Mouse (Mus musculus) T-helper 2 cell (primary cell): ENCODE measurements at regions not wholly inside any gene's neighbourhood (a gene's known extent, or its start where the extent isn't known, plus 50 kb on each side); places are given as distances from the start of the nearest gene placed in this dataset.

Experiments
- in situ Hi-C: fragments of 300-600 bp; cut with MboI, MseI; formaldehyde crosslinking; loops from one replicate; pipeline ENCODE4 v1.15.1; 2025; ENCODE audit warnings: high pct_unique_total_duplicates

- in situ Hi-C loops, result loop anchor here (5.0 kb wide), 1 partner anchor 370 kb away; no protein-coding TSS in a partner anchor
These were observed 164.1 kb upstream of the Ccdc122 start for GRCm38 (mm10) chr14:76872510-76872909.

GRCm38 (mm10) chr14:76868831-76869230 lies 167.7 kb upstream of the Ccdc122 start:
- in situ Hi-C loops, result no loop called here

- in situ Hi-C loops, result no loop called here
These were observed 168.4 kb upstream of the Ccdc122 start for GRCm38 (mm10) chr14:76868131-76868530.

GRCm38 (mm10) chr14:76864664-76865063 lies 171.9 kb upstream of the Ccdc122 start:
- in situ Hi-C loops, result no loop called here

GRCm38 (mm10) chr14:76863035-76863706 lies 173.4 kb upstream of the Ccdc122 start:
- in situ Hi-C loops, result no loop called here

- in situ Hi-C loops, result no loop called here
These were observed 178.2 kb upstream of the Ccdc122 start for GRCm38 (mm10) chr14:76858396-76858795.

- in situ Hi-C loops, result no loop called here
These were observed 179.3 kb upstream of the Ccdc122 start for GRCm38 (mm10) chr14:76857196-76857773.

- in situ Hi-C loops, result no loop called here
These were observed 180.0 kb upstream of the Ccdc122 start for GRCm38 (mm10) chr14:76856591-76856990.

- in situ Hi-C loops, result no loop called here
These were observed 181.6 kb upstream of the Ccdc122 start for GRCm38 (mm10) chr14:76854965-76855364.

- in situ Hi-C loops, result no loop called here
These were observed 184.9 kb upstream of the Ccdc122 start for GRCm38 (mm10) chr14:76851473-76852214.

- in situ Hi-C loops, result no loop called here
These were observed 185.9 kb upstream of the Ccdc122 start for GRCm38 (mm10) chr14:76850641-76851040.

GRCm38 (mm10) chr14:76850051-76850450 lies 186.5 kb upstream of the Ccdc122 start:
- in situ Hi-C loops, result no loop called here

GRCm38 (mm10) chr14:76849636-76850035 lies 186.9 kb upstream of the Ccdc122 start:
- in situ Hi-C loops, result no loop called here

GRCm38 (mm10) chr14:76849071-76849470 lies 187.5 kb upstream of the Ccdc122 start:
- in situ Hi-C loops, result no loop called here

GRCm38 (mm10) chr14:76845706-76846105 lies 190.9 kb upstream of the Ccdc122 start:
- in situ Hi-C loops, result no loop called here

- in situ Hi-C loops, result no loop called here
These were observed 191.9 kb upstream of the Ccdc122 start for GRCm38 (mm10) chr14:76844717-76845116.

- in situ Hi-C loops, result no loop called here
These were observed 198.9 kb upstream of the Ccdc122 start for GRCm38 (mm10) chr14:76837583-76838220.

- in situ Hi-C loops, result no loop called here
These were observed 199.6 kb upstream of the Ccdc122 start for GRCm38 (mm10) chr14:76836926-76837516.

GRCm38 (mm10) chr14:76836271-76836670 lies 200.3 kb upstream of the Ccdc122 start:
- in situ Hi-C loops, result no loop called here

- in situ Hi-C loops, result no loop called here
These were observed 202.5 kb upstream of the Ccdc122 start for GRCm38 (mm10) chr14:76834084-76834483.

GRCm38 (mm10) chr14:76829161-76829510 lies 207.4 kb upstream of the Ccdc122 start:
- in situ Hi-C loops, result no loop called here
